Mouse (Mus musculus): ENCODE results near the gene Atrn.

Atrn gene

DNA sequence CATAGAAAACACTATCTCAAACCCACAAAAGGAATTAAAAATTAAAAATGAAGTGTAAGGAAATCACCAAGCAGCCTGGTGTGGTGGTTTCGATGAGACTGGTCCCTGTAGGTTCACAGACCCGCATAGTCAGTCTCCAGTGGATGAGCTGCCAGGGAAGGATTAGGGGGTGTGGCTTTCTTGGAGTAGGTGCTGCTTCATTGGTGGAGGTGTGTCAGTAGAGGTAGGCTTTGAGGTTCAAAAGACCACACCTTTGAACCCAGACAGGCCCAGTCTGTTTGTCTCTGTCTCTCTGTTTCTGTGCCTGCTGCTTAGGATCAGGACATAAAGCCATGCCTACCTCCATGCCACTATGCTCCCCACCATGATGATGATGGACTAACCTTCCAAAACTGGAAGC, 7.5 kb upstream of the Atrn start:
- H3K4me3 ChIP-seq (replicated peaks; ENCODE audit: low read length), result no peak overlapping the region
- H3K4me1 ChIP-seq (replicated peaks; ENCODE audit: low read depth, low read length), result 0 out of 2 replicates have a peak, but pooled peaks cover 8% of the 10 kb centered on the region
- H3K27me3 ChIP-seq (ENCODE audit: insufficient read depth, low read length), result no peaks in the 10 kb centered on the region
- H3K36me3 ChIP-seq (ENCODE audit: insufficient read depth, low read length), result peaks cover 6% of the 10 kb centered on the region; the same call in 1 of the 2 replicates
- H3K9me3 ChIP-seq (ENCODE audit: low read length), result no peaks in the 10 kb centered on the region
- no peak for TF ChIP-seq CTCF (conservative IDR thresholded peaks at IDR 0.05; ENCODE audit: low read length)
- TF ChIP-seq POU5F1 (IDR thresholded peaks at IDR 0.05; ENCODE audit: borderline replicate concordance, low read length), result no peak
- no peak for TF ChIP-seq NANOG (IDR thresholded peaks at IDR 0.05; ENCODE audit: borderline replicate concordance, low read length)

DNA sequence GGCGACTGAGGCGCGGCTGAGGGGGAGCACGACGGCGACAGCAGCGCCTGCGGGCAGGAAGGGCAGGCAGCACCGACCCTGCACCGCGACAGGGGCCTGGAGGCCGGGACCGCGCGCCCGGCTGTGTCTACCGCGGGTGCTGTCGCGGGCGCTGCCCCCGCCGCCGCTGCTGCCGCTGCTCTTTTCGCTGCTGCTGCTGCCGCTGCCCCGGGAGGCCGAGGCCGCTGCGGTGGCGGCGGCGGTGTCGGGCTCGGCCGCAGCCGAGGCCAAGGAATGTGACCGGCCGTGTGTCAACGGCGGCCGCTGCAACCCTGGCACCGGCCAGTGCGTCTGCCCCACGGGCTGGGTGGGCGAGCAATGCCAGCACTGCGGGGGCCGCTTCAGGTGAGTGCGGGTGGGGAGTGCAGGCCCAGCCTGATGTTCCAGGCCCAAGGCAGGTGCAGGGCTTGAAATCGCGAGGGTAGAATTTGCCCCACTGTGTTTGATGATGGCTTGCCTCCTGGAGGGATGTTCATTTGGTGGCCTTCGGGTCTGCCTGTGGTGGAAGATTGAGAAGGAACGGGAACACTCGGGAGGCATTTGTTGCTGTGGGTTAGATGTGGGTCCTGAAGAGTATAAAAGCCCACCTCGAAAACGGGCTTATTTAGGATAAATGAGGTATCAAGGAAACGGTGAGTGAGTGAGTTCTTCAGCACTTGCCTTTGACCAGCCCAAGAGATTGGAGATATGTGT, 455 bp downstream of the Atrn start:
- peaks cover 7% of the 10 kb centered on the region; the same call in 1 of the 2 replicates for H3K36me3 ChIP-seq (ENCODE audit: insufficient read depth, low read length)
- H3K4me3 ChIP-seq (replicated peaks; ENCODE audit: low read length), result peak overlapping the region; percentile 94
- H3K9me3 ChIP-seq (ENCODE audit: low read length), result no peaks in the 10 kb centered on the region
- no peaks in the 10 kb centered on the region for H3K27me3 ChIP-seq (ENCODE audit: insufficient read depth, low read length)
- peaks cover 18% of the 10 kb centered on the region for H3K4me1 ChIP-seq (replicated peaks; ENCODE audit: low read depth, low read length)
- TF ChIP-seq CTCF (conservative IDR thresholded peaks at IDR 0.05; ENCODE audit: low read length), result no peak
- no peak for TF ChIP-seq POU5F1 (IDR thresholded peaks at IDR 0.05; ENCODE audit: borderline replicate concordance, low read length)
- TF ChIP-seq NANOG (IDR thresholded peaks at IDR 0.05; ENCODE audit: borderline replicate concordance, low read length), result no peak

DNA sequence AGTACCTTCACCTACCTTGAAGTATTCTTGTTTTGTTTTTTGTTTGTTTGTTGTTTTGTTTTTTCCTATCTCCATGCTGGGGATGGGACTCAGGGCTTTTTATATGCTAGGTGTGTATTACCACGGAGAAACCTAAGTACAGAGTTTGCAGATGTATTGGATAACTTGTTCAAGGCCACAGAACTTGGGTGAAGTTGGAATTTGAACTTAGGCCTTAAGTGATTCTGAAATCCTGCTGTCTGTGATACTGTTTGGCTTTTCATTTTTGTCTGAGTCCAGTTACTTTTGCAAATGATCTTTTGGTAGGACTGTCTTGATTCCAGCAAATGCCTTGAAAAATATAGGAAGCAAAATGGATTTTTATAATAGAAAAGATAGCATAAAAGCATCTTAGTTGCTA, 5.4 kb downstream of the Atrn start:
- H3K4me1 ChIP-seq (replicated peaks; ENCODE audit: low read depth, low read length), result peaks cover 27% of the 10 kb centered on the region
- no peaks in the 10 kb centered on the region for H3K27me3 ChIP-seq (ENCODE audit: insufficient read depth, low read length)
- TF ChIP-seq CTCF (conservative IDR thresholded peaks at IDR 0.05; ENCODE audit: low read length), result no peak
- TF ChIP-seq POU5F1 (IDR thresholded peaks at IDR 0.05; ENCODE audit: borderline replicate concordance, low read length), result no peak
- TF ChIP-seq NANOG (IDR thresholded peaks at IDR 0.05; ENCODE audit: borderline replicate concordance, low read length), result no peak
- H3K9me3 ChIP-seq (ENCODE audit: low read length), result no peaks in the 10 kb centered on the region
- H3K36me3 ChIP-seq (ENCODE audit: insufficient read depth, low read length), result no peaks in the 10 kb centered on the region
- no peak overlapping the region for H3K4me3 ChIP-seq (replicated peaks; ENCODE audit: low read length)

DNA sequence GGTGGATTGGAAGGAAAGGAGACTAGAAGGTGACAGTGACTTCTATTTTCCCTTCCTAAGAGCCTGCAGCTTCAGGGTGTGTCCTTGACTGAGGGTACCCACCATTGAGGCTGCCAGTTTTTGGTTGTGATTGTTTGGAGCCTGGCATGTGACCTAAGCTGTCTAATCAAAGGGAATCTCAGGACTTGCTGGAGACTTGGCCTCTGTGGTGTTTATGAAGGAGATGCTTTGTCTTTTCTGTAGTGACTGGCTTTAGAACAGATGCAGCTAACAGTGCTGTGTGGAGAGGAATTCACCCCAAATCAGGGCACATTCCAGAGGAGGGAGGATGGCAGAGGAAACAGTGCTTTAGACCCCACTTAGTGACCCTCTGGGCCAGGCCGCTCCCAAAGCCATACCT, 8.6 kb downstream of the Atrn start:
- peaks cover 16% of the 10 kb centered on the region for H3K4me1 ChIP-seq (replicated peaks; ENCODE audit: low read depth, low read length)
- H3K36me3 ChIP-seq (ENCODE audit: insufficient read depth, low read length), result no peaks in the 10 kb centered on the region
- H3K27me3 ChIP-seq (ENCODE audit: insufficient read depth, low read length), result no peaks in the 10 kb centered on the region
- no peak overlapping the region for H3K4me3 ChIP-seq (replicated peaks; ENCODE audit: low read length)
- no peaks in the 10 kb centered on the region for H3K9me3 ChIP-seq (ENCODE audit: low read length)
- TF ChIP-seq CTCF (conservative IDR thresholded peaks at IDR 0.05; ENCODE audit: low read length) (no peak), NANOG (IDR thresholded peaks at IDR 0.05; ENCODE audit: borderline replicate concordance, low read length) (no peak), POU5F1 (IDR thresholded peaks at IDR 0.05; ENCODE audit: borderline replicate concordance, low read length) (no peak)

DNA sequence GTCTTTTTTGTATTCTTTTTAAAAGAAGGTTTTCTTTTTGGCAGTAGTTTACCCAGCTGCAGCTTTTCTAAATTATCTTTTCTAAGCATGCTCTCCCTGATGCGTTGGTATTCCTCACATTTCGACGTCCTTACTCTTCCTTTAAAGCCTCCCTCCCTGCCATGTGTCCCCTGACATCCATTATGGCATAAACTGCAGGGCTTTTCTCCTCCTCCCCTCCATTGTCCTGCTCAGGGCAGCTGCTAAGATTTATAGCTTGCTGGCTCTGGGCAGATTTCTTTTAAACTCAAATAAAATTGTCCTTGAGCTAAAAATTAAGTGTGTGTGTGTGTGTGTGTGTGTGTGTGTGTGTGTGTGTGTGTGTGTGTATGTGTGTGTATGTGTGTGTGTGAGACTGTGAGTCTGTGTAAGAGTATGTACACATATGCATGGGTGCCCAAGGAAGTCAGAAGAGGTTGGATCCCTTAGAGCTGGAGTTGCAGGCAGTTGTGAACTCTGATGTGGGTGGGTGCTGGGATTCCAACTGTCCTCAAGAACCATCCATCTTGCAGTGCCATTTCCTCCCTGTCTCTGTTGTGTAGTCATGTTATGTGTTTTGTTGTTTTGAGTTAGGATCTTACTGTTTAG, 10.3 kb downstream of the Atrn start:
- Histone ChIP-seq H3K9me3 (ENCODE audit: low read length) (no peaks in the 10 kb centered on the region), H3K4me3 (replicated peaks; ENCODE audit: low read length) (no peak overlapping the region), H3K36me3 (ENCODE audit: insufficient read depth, low read length) (no peaks in the 10 kb centered on the region), H3K27me3 (ENCODE audit: insufficient read depth, low read length) (no peaks in the 10 kb centered on the region), H3K4me1 (replicated peaks; ENCODE audit: low read depth, low read length) (peaks cover 16% of the 10 kb centered on the region)
- no peak for TF ChIP-seq CTCF (conservative IDR thresholded peaks at IDR 0.05; ENCODE audit: low read length)
- TF ChIP-seq POU5F1 (IDR thresholded peaks at IDR 0.05; ENCODE audit: borderline replicate concordance, low read length), result no peak
- no peak for TF ChIP-seq NANOG (IDR thresholded peaks at IDR 0.05; ENCODE audit: borderline replicate concordance, low read length)

DNA sequence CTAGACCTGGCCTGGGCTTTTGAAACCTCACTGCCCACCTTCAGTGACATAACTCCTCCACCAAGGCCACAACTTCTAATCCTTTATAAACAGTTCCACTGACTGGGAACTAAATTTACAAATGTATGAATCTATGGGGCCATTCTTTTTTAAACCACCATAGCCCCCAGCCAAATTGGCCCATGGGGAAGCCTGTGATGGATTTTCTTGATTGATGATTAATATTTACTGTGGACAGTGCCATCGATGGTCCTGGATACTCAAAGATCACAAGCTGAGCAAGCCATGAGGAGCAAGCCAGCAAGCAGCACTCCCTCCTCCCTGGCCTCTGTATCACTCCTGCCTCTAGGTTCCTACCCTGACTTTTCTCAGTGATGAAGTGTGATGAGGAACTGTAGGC, 11.4 kb downstream of the Atrn start:
- TF ChIP-seq NANOG (IDR thresholded peaks at IDR 0.05; ENCODE audit: borderline replicate concordance, low read length) (no peak), CTCF (conservative IDR thresholded peaks at IDR 0.05; ENCODE audit: low read length) (no peak), POU5F1 (IDR thresholded peaks at IDR 0.05; ENCODE audit: borderline replicate concordance, low read length) (no peak)
- H3K9me3 ChIP-seq (ENCODE audit: low read length), result no peaks in the 10 kb centered on the region
- no peak overlapping the region for H3K4me3 ChIP-seq (replicated peaks; ENCODE audit: low read length)
- H3K36me3 ChIP-seq (ENCODE audit: insufficient read depth, low read length), result no peaks in the 10 kb centered on the region
- H3K4me1 ChIP-seq (replicated peaks; ENCODE audit: low read depth, low read length), result peaks cover 10% of the 10 kb centered on the region
- no peaks in the 10 kb centered on the region for H3K27me3 ChIP-seq (ENCODE audit: insufficient read depth, low read length)

DNA sequence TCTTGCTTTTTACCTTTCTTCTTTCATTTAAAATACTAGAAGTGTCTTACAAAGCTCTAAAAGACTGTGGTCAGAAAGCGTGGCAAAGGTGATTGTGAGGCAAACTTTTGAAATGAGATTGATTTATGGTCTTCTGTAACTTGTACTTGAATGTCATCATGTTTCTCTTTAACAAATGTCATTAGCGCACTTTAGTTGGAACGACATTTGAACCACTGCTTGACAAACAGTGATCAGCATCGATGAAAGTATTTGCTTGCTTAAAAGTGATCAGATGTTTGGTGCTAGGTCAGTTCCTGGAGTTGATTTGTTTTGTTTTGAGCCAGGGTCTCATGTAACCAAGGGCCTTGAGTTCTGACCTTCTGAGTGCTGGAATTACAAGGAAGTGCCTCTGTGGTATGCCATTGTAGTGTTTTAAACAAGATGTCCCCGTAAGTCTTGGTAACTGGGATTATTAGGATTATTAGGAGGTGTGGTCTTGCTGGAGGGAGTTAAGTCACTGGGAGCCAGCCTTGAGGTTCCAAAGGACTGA, 12.8 kb downstream of the Atrn start:
- Histone ChIP-seq H3K4me3 (replicated peaks; ENCODE audit: low read length) (no peak overlapping the region), H3K9me3 (ENCODE audit: low read length) (no peaks in the 10 kb centered on the region), H3K4me1 (replicated peaks; ENCODE audit: low read depth, low read length) (peaks cover 10% of the 10 kb centered on the region), H3K36me3 (ENCODE audit: insufficient read depth, low read length) (no peaks in the 10 kb centered on the region), H3K27me3 (ENCODE audit: insufficient read depth, low read length) (no peaks in the 10 kb centered on the region)
- TF ChIP-seq CTCF (conservative IDR thresholded peaks at IDR 0.05; ENCODE audit: low read length), result no peak
- TF ChIP-seq POU5F1 (IDR thresholded peaks at IDR 0.05; ENCODE audit: borderline replicate concordance, low read length), result no peak
- no peak for TF ChIP-seq NANOG (IDR thresholded peaks at IDR 0.05; ENCODE audit: borderline replicate concordance, low read length)

DNA sequence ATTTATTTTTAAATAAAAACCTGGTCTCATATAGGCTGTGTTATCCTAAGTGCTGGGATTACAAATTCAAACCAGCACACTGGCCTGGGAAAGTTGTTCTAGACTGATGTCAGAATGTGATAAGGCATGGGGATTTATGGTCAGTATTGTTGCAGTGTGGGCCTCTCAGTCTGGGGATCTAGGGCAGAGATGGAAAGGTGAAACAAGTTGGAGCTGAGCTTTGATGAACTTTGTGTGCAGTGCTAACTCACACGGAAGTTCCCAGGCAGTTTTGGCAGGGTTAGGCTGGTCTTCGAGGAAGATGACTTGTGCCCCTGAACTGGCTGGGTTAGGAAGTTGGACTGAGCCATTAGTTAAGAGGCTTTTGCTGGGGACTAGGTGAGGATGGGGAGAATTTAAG, 18.7 kb downstream of the Atrn start:
- no peaks in the 10 kb centered on the region for H3K36me3 ChIP-seq (ENCODE audit: insufficient read depth, low read length)

More for the DNA sequence above, 18.7 kb downstream of the Atrn start:
- Histone ChIP-seq H3K4me1 (replicated peaks; ENCODE audit: low read depth, low read length) (no peaks in the 10 kb centered on the region), H3K9me3 (ENCODE audit: low read length) (no peaks in the 10 kb centered on the region), H3K4me3 (replicated peaks; ENCODE audit: low read length) (no peak overlapping the region), H3K27me3 (ENCODE audit: insufficient read depth, low read length) (no peaks in the 10 kb centered on the region)
- TF ChIP-seq NANOG (IDR thresholded peaks at IDR 0.05; ENCODE audit: borderline replicate concordance, low read length) (no peak), CTCF (conservative IDR thresholded peaks at IDR 0.05; ENCODE audit: low read length) (no peak), POU5F1 (IDR thresholded peaks at IDR 0.05; ENCODE audit: borderline replicate concordance, low read length) (no peak)

All from E14TG2a.4 (cell line).